Mouse (Mus musculus) stomach, postnatal 0 days (tissue): Measurements from ENCODE around the gene Slc36a4. TPM values are rescaled to one million over a fixed set of nuclear protein-coding genes. Genes with fewer than 3 reads are reported as not detected.

Experiments
- ATAC-seq: fragments of 200-750 bp; cut with Nextera tagmentation; 2 replicates; pipeline ENCODE4 v1.8.0; 2017; ENCODE audit not compliant: low FRiP score, low TSS enrichment
- DNase-seq: peaks from one replicate; pipeline ENCODE4 v3.0.0-alpha.2; 2016; ENCODE audit warnings: low spot score
- H3K27ac ChIP-seq: fragments of 300-500 bp; sonication (generic); replicated peaks from 2 replicates; pipeline ENCODE4 v1.5.1; 2014; ENCODE audit warnings: mild to moderate bottlenecking, control low read depth
- H3K27me3 ChIP-seq: fragments of 300-500 bp; sonication (generic); 2 replicates; pipeline ENCODE4 v1.6.1; 2014; ENCODE audit warnings: low read length; ENCODE audit not compliant: control insufficient read depth, insufficient read depth
- H3K36me3 ChIP-seq: fragments of 300-500 bp; sonication (generic); 2 replicates; pipeline ENCODE4 v1.6.1; 2014; ENCODE audit warnings: low read length, mixed read lengths; ENCODE audit not compliant: control insufficient read depth, insufficient read depth
- H3K4me1 ChIP-seq: fragments of 300-500 bp; sonication (generic); replicated peaks from 2 replicates; pipeline ENCODE4 v1.6.1; 2014; ENCODE audit warnings: antibody characterized with exemption; ENCODE audit not compliant: control insufficient read depth, insufficient read depth
- H3K4me2 ChIP-seq: fragments of 300-500 bp; sonication (generic); replicated peaks from 2 replicates; pipeline ENCODE4 v1.6.1; 2014; ENCODE audit warnings: low read depth, mild to moderate bottlenecking, control low read depth, moderate library complexity
- H3K4me3 ChIP-seq: fragments of 300-500 bp; sonication (generic); 2 replicates; pipeline ENCODE4 v1.5.1; 2014; ENCODE audit warnings: low read depth, low read length, control low read depth
- H3K9ac ChIP-seq: fragments of 300-500 bp; sonication (generic); 2 replicates; pipeline ENCODE4 v1.6.1; 2014; ENCODE audit warnings: mild to moderate bottlenecking, low read length, control low read depth, mixed read lengths
- H3K9me3 ChIP-seq: fragments of 300-500 bp; sonication (generic); 2 replicates; pipeline ENCODE4 v1.6.1; 2016; ENCODE audit warnings: low read length; ENCODE audit not compliant: control insufficient read depth
- CTCF ChIP-seq: IDR thresholded peaks from 2 replicates; pipeline ENCODE4 v1.5.1; 2016; ENCODE audit warnings: antibody characterized with exemption, low read depth, mild to moderate bottlenecking, moderate library complexity
- EP300 ChIP-seq: optimal IDR thresholded peaks from 2 replicates; pipeline ENCODE3; 2016; ENCODE audit warnings: antibody characterized with exemption
- WGBS: fragments of 180-500 bp; shearing (Covaris S2); extraction: QIAGEN DNeasy Blood & Tissue Kit; methylation state at CpG from one replicate; pipeline ENCODE4 v1.1.7; 2014; 5-methylcytosine and 5-hydroxymethylcytosine counted together
- polyA plus RNA-seq: library from polyadenylated mRNA; unstranded; fragments of >200 nt; fragmentation: Nextera tagmentation; extraction: Ambion mirVana; gene quantifications from 2 replicates; pipeline ENCODE4 v1.2.1, GENCODE M21; 2015

Gene Slc36a4
- polyA plus RNA-seq, 1 experiment from 2014 or later: 6.3 TPM

GRCm38 (mm10) chr9:15772766-15773165 is 63.2 kb downstream of the Slc36a4 start:
- 86% methylated on average over 12 of the region's 12 CpGs for WGBS
- H3K27ac ChIP-seq: no peak overlapping the region
- H3K36me3 ChIP-seq: no peaks in the 10 kb centered on the region
- no peak overlapping the region for H3K9ac ChIP-seq
- DNase-seq (no peak), ATAC-seq (no peak)
- TF ChIP-seq EP300 (no peak), CTCF (no peak)
- H3K9me3 ChIP-seq: no peaks in the 10 kb centered on the region
- no peaks in the 10 kb centered on the region for H3K27me3 ChIP-seq
- H3K4me2 ChIP-seq: no peak overlapping the region
- H3K4me1 ChIP-seq: no peaks in the 10 kb centered on the region
- H3K4me3 ChIP-seq: no peak overlapping the region

- Histone ChIP-seq H3K9me3 (no peaks in the 10 kb centered on the region), H3K27ac (no peak overlapping the region), H3K4me2 (no peak overlapping the region), H3K4me1 (no peaks in the 10 kb centered on the region), H3K27me3 (no peaks in the 10 kb centered on the region), H3K9ac (no peak overlapping the region), H3K36me3 (no peaks in the 10 kb centered on the region), H3K4me3 (no peak overlapping the region)
- no peak for ATAC-seq
- no peak for DNase-seq
- 53% methylated on average over 4 of the region's 4 CpGs for WGBS
- TF ChIP-seq CTCF: no peak
- no peak for TF ChIP-seq EP300
Measured at GRCm38 (mm10) chr9:15773426-15773825, 63.9 kb downstream of the Slc36a4 start.

GRCm38 (mm10) chr9:15774911-15775310 is 65.4 kb downstream of the Slc36a4 start:
- H3K4me3 ChIP-seq: no peak overlapping the region
- no peak overlapping the region for H3K4me2 ChIP-seq
- H3K27ac ChIP-seq: no peak overlapping the region
- no peaks in the 10 kb centered on the region for H3K36me3 ChIP-seq
- WGBS: 79% methylated on average over 1 of the region's 1 CpGs
- H3K27me3 ChIP-seq: no peaks in the 10 kb centered on the region
- no peaks in the 10 kb centered on the region for H3K9me3 ChIP-seq
- no peaks in the 10 kb centered on the region for H3K4me1 ChIP-seq
- no peak overlapping the region for H3K9ac ChIP-seq
- TF ChIP-seq CTCF (no peak), EP300 (no peak)
- no peak for ATAC-seq
- DNase-seq: no peak

- WGBS: 58% methylated on average over 4 of the region's 4 CpGs
- H3K9me3 ChIP-seq: no peaks in the 10 kb centered on the region
- no peaks in the 10 kb centered on the region for H3K27me3 ChIP-seq
- no peak overlapping the region for H3K9ac ChIP-seq
- H3K4me1 ChIP-seq: no peaks in the 10 kb centered on the region
- H3K4me2 ChIP-seq: no peak overlapping the region
- H3K27ac ChIP-seq: no peak overlapping the region
- H3K4me3 ChIP-seq: no peak overlapping the region
- DNase-seq (no peak), ATAC-seq (no peak)
- H3K36me3 ChIP-seq: no peaks in the 10 kb centered on the region
- no peak for TF ChIP-seq CTCF
- TF ChIP-seq EP300: no peak
Measured at GRCm38 (mm10) chr9:15781936-15782335, 72.4 kb downstream of the Slc36a4 start.

GRCm38 (mm10) chr9:15786192-15786591 is 76.7 kb downstream of the Slc36a4 start:
- H3K4me2 ChIP-seq: no peak overlapping the region
- DNase-seq (no peak), ATAC-seq (no peak)
- H3K36me3 ChIP-seq: no peaks in the 10 kb centered on the region
- TF ChIP-seq CTCF (no peak), EP300 (no peak)
- H3K9me3 ChIP-seq: no peaks in the 10 kb centered on the region
- H3K9ac ChIP-seq: no peak overlapping the region
- no peaks in the 10 kb centered on the region for H3K4me1 ChIP-seq
- WGBS: 51% methylated on average over 3 of the region's 3 CpGs
- no peaks in the 10 kb centered on the region for H3K27me3 ChIP-seq
- no peak overlapping the region for H3K27ac ChIP-seq
- no peak overlapping the region for H3K4me3 ChIP-seq

GRCm38 (mm10) chr9:15786610-15787009 is 77.1 kb downstream of the Slc36a4 start:
- DNase-seq: no peak
- TF ChIP-seq EP300: no peak
- no peak for TF ChIP-seq CTCF

More at GRCm38 (mm10) chr9:15786610-15787009, 77.1 kb downstream of the Slc36a4 start:
- Histone ChIP-seq H3K27ac (no peak overlapping the region), H3K9ac (no peak overlapping the region), H3K9me3 (no peaks in the 10 kb centered on the region), H3K36me3 (no peaks in the 10 kb centered on the region), H3K4me2 (no peak overlapping the region), H3K4me3 (no peak overlapping the region), H3K27me3 (no peaks in the 10 kb centered on the region), H3K4me1 (no peaks in the 10 kb centered on the region)
- ATAC-seq: no peak
- WGBS: 56% methylated on average over 2 of the region's 2 CpGs
